ENCODE assay signal across 8 mouse cellular contexts in the genomic region with DNA sequence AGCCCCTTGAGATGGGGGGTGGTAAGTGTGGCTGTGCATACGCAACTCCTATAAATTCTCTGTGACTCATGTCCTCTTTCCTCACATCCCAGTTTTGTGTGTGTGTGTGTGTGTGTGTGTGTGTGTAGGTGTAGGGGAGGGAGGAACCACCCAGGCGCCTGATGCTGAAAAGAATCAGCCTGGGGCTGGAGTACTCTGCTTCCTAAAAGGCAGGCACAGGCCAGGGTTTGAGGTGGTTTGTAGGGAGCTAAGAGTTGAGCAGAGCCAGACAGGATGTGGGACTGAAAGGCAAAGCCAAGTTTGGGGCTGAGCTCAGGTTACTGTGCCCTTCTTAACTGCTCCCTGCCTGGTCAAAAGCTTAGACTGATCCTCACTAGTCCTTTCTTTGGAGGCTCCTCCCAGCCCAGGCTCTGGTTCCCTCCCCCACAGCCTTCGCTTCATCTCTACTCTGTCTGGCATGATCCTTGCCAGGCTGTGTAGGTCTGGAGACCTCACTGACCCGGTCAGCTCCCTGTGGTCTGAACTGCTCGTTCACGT. TPM values are rescaled to one million over a fixed set of nuclear protein-coding genes. Genes with fewer than 3 reads are reported as not detected.
DNase-seq lines count a peak whose midpoint lies in the region; ATAC-seq lines count a peak whose summit lies in the region.

No protein-coding gene starts in this region.

- peak overlapping the region; percentile 75 for H3K4me3 ChIP-seq in embryonic facial prominence, embryonic 15.5 days (replicated peaks)
- H3K4me3 ChIP-seq in hindbrain, embryonic 13.5 days: peak overlapping the region; percentile 52
- H3K4me3 ChIP-seq in limb, embryonic 13.5 days: peak overlapping the region; percentile 78

- peak; percentile 38 for DNase-seq in layer of hippocampus, adult 9-11 months
- no peak for DNase-seq in layer of hippocampus, postnatal 36 days
- peak; percentile 54 for DNase-seq in neural tube, embryonic 10.5 days (ENCODE audit: extremely low spot score, low spot score)
- DNase-seq in testis, postnatal 14 days (ENCODE audit: low spot score): no peak
- no peak for DNase-seq in testis, postnatal 10 days (ENCODE audit: low spot score)

- ATAC-seq in embryonic facial prominence, embryonic 15.5 days (ENCODE audit: insufficient number of reproducible peaks, low FRiP score, low TSS enrichment, low read depth): peak; percentile 18; the same call in 1 of the 2 replicates
- no peak for ATAC-seq in hindbrain, embryonic 13.5 days (ENCODE audit: low FRiP score)
- peak; percentile 39 for ATAC-seq in limb, embryonic 13.5 days (ENCODE audit: low FRiP score, low read depth)

- H3K27me3 ChIP-seq in embryonic facial prominence, embryonic 15.5 days: no peaks in the 10 kb centered on the region
- peaks cover 44% of the 10 kb centered on the region for H3K27me3 ChIP-seq in hindbrain, embryonic 13.5 days
- peaks cover 6% of the 10 kb centered on the region for H3K27me3 ChIP-seq in limb, embryonic 13.5 days

- H3K4me1 ChIP-seq in embryonic facial prominence, embryonic 15.5 days: peaks cover 65% of the 10 kb centered on the region
- peaks cover 47% of the 10 kb centered on the region for H3K4me1 ChIP-seq in hindbrain, embryonic 13.5 days (replicated peaks)
- peaks cover 60% of the 10 kb centered on the region for H3K4me1 ChIP-seq in limb, embryonic 13.5 days

- H3K36me3 ChIP-seq in embryonic facial prominence, embryonic 15.5 days: peaks cover 24% of the 10 kb centered on the region; the same call in 1 of the 2 replicates
- peaks cover 8% of the 10 kb centered on the region for H3K36me3 ChIP-seq in hindbrain, embryonic 13.5 days
- H3K36me3 ChIP-seq in limb, embryonic 13.5 days: peaks cover 39% of the 10 kb centered on the region

- 11% methylated on average over 6 of the region's 6 CpGs for WGBS in embryonic facial prominence, embryonic 15.5 days
- WGBS in hindbrain, embryonic 13.5 days: 27% methylated on average over 6 of the region's 6 CpGs
- 8% methylated on average over 6 of the region's 6 CpGs for WGBS in limb, embryonic 13.5 days

- peak overlapping the region; percentile 86 for H3K27ac ChIP-seq in embryonic facial prominence, embryonic 15.5 days (replicated peaks)
- H3K27ac ChIP-seq in hindbrain, embryonic 13.5 days: peak overlapping the region; percentile 18
- H3K27ac ChIP-seq in limb, embryonic 13.5 days: peak overlapping the region; percentile 90

- peak overlapping the region; percentile 84 for H3K4me2 ChIP-seq in embryonic facial prominence, embryonic 15.5 days (replicated peaks)
- peak overlapping the region; percentile 86 for H3K4me2 ChIP-seq in hindbrain, embryonic 13.5 days
- peak overlapping the region; percentile 91 for H3K4me2 ChIP-seq in limb, embryonic 13.5 days (replicated peaks)

- H3K9ac ChIP-seq in embryonic facial prominence, embryonic 15.5 days: peak overlapping the region; percentile 65
- H3K9ac ChIP-seq in hindbrain, embryonic 13.5 days: peak overlapping the region; percentile 76
- peak overlapping the region; percentile 85 for H3K9ac ChIP-seq in limb, embryonic 13.5 days

- H3K9me3 ChIP-seq in embryonic facial prominence, embryonic 15.5 days (replicated peaks): no peaks in the 10 kb centered on the region
- H3K9me3 ChIP-seq in hindbrain, embryonic 13.5 days: no peaks in the 10 kb centered on the region
- no peaks in the 10 kb centered on the region for H3K9me3 ChIP-seq in limb, embryonic 13.5 days

RNA-seq across cellular contexts. Expression of a gene that starts 2.3 kb away (rescaled TPM):
- 10 to 100 TPM; 24.0 to 24.3 TPM for total RNA-seq in layer of hippocampus, postnatal 36 days (2021)
- 163 and 174 TPM in 2 replicates for polyA plus RNA-seq in embryonic facial prominence, embryonic 15.5 days (2015; fragmentation: Nextera tagmentation; extraction: Ambion mirVana)
- 55.4 and 61.7 TPM in 2 replicates for polyA plus RNA-seq in hindbrain, embryonic 13.5 days (2015; fragmentation: Nextera tagmentation; extraction: Ambion mirVana)
- polyA plus RNA-seq in limb, embryonic 13.5 days (2015; fragmentation: Nextera tagmentation; extraction: Ambion mirVana): 196 and 197 TPM in 2 replicates

RNA-seq across cellular contexts. Expression of a gene that starts 8.8 kb away (rescaled TPM):
- not detected for total RNA-seq in layer of hippocampus, postnatal 36 days (2021)
- 0.12 and 0.20 TPM in 2 replicates for polyA plus RNA-seq in embryonic facial prominence, embryonic 15.5 days (2015; fragmentation: Nextera tagmentation; extraction: Ambion mirVana)
- 0.04 and 0.06 TPM in 2 replicates for polyA plus RNA-seq in hindbrain, embryonic 13.5 days (2015; fragmentation: Nextera tagmentation; extraction: Ambion mirVana)
- 0.23 and 0.26 TPM in 2 replicates for polyA plus RNA-seq in limb, embryonic 13.5 days (2015; fragmentation: Nextera tagmentation; extraction: Ambion mirVana)

RNA-seq across cellular contexts. Expression of a gene that starts 9.6 kb away (rescaled TPM):
- under 1 TPM in 1 of 2 experiments, not detected in 1; 0.25 TPM for total RNA-seq in layer of hippocampus, postnatal 36 days (2021)
- polyA plus RNA-seq in embryonic facial prominence, embryonic 15.5 days (2015; fragmentation: Nextera tagmentation; extraction: Ambion mirVana): 4.7 and 4.8 TPM in 2 replicates
- polyA plus RNA-seq in hindbrain, embryonic 13.5 days (2015; fragmentation: Nextera tagmentation; extraction: Ambion mirVana): 0.57 and 0.92 TPM in 2 replicates
- 2.8 and 3.4 TPM in 2 replicates for polyA plus RNA-seq in limb, embryonic 13.5 days (2015; fragmentation: Nextera tagmentation; extraction: Ambion mirVana)

RNA-seq across cellular contexts. Expression of a gene that starts 27.9 kb away (rescaled TPM):
- 10 to 100 TPM in 1 of 2 experiments, 1 to 10 TPM in 1; 8.4 to 12.9 TPM for total RNA-seq in layer of hippocampus, postnatal 36 days (2021)
- polyA plus RNA-seq in embryonic facial prominence, embryonic 15.5 days (2015; fragmentation: Nextera tagmentation; extraction: Ambion mirVana): 44.7 and 47.0 TPM in 2 replicates
- 10.2 and 14.5 TPM in 2 replicates for polyA plus RNA-seq in hindbrain, embryonic 13.5 days (2015; fragmentation: Nextera tagmentation; extraction: Ambion mirVana)
- 71.7 and 74.9 TPM in 2 replicates for polyA plus RNA-seq in limb, embryonic 13.5 days (2015; fragmentation: Nextera tagmentation; extraction: Ambion mirVana)

Comparison
In these comparisons a context has a peak if more than half of its experiments do, and no peak if none do; other contexts are left out.
1. DNase-seq: peak in layer of hippocampus, adult 9-11 months (single experiment) and neural tube, embryonic 10.5 days (single experiment); none in layer of hippocampus, postnatal 36 days (0 of 2), testis, postnatal 14 days (single experiment) and testis, postnatal 10 days (single experiment).
2. H3K27ac ChIP-seq: peak in every context shown above with its lines; median percentile 90 in limb, embryonic 13.5 days; 86 in embryonic facial prominence, embryonic 15.5 days; 18 in hindbrain, embryonic 13.5 days.
3. Peak in every context shown above with its lines, with median percentiles within 50 percentile points of each other: H3K4me2 ChIP-seq, H3K4me3 ChIP-seq and H3K9ac ChIP-seq.